Mouse (Mus musculus): ENCODE measurements around the gene Cxcr2. TPM values are rescaled to one million over a fixed set of nuclear protein-coding genes. Genes with fewer than 3 reads are reported as not detected.
A peak's percentile ranks its signal among the peaks of the same experiment; 100 is the strongest.

The Cxcr2 gene
- polyA plus RNA-seq, 1 experiment from 2014 or later, result 0.13 TPM

GRCm38 (mm10) chr1:74121821-74122576 lies 31.8 kb upstream of the Cxcr2 start:
- ATAC-seq (replicated peaks; ENCODE audit: insufficient number of reproducible peaks, insufficient read depth, low FRiP score, low read depth), result peak; percentile 48
- H3K9ac ChIP-seq, result no peak overlapping the region
- H3K4me1 ChIP-seq (replicated peaks), result peaks cover 48% of the 10 kb centered on the region
- WGBS, result 33% methylated on average over 9 of the region's 9 CpGs
- peak overlapping the region; percentile 23 for H3K4me2 ChIP-seq
- no peak overlapping the region for H3K4me3 ChIP-seq
- peaks cover 5% of the 10 kb centered on the region; the same call in 1 of the 2 replicates for H3K27me3 ChIP-seq
- H3K27ac ChIP-seq, result peak overlapping the region; percentile 73
- H3K9me3 ChIP-seq (replicated peaks), result no peaks in the 10 kb centered on the region
- no peaks in the 10 kb centered on the region for H3K36me3 ChIP-seq

- Histone ChIP-seq H3K4me3 (peak overlapping the region; percentile 64), H3K9ac (peak overlapping the region; percentile 74; the same call in 1 of the 2 replicates), H3K4me1 (replicated peaks) (peaks cover 48% of the 10 kb centered on the region), H3K9me3 (replicated peaks) (no peaks in the 10 kb centered on the region), H3K36me3 (no peaks in the 10 kb centered on the region), H3K27ac (peak overlapping the region; percentile 73; the same call in 1 of the 2 replicates), H3K4me2 (peak overlapping the region; percentile 91), H3K27me3 (peaks cover 5% of the 10 kb centered on the region; the same call in 1 of the 2 replicates)
- 64% methylated on average over 8 of the region's 8 CpGs for WGBS
- no peak for ATAC-seq (replicated peaks; ENCODE audit: insufficient number of reproducible peaks, insufficient read depth, low FRiP score, low read depth)
Measured at GRCm38 (mm10) chr1:74123215-74123614, 30.6 kb upstream of the Cxcr2 start.

GRCm38 (mm10) chr1:74124021-74124981 lies 29.5 kb upstream of the Cxcr2 start, which contains the start of gene Tns1:
TSS of gene Tns1 (minus strand) at chr1:74124449.
- peak within 1 kb of the TSS; percentile 91 for H3K4me2 ChIP-seq
- peaks cover 5% of the 10 kb centered on the region; the same call in 1 of the 2 replicates for H3K27me3 ChIP-seq
- peak within 1 kb of the TSS; percentile 74 for H3K9ac ChIP-seq
- ATAC-seq (replicated peaks; ENCODE audit: insufficient number of reproducible peaks, insufficient read depth, low FRiP score, low read depth), result peak; percentile 84
- H3K36me3 ChIP-seq, result no peaks in the 10 kb centered on the region
- H3K9me3 ChIP-seq (replicated peaks), result no peaks in the 10 kb centered on the region
- H3K27ac ChIP-seq, result peak within 1 kb of the TSS; percentile 44
- peak within 1 kb of the TSS; percentile 64 for H3K4me3 ChIP-seq
- WGBS, result under 1% methylated on average over 84 of the region's 84 CpGs
- peaks cover 42% of the 10 kb centered on the region for H3K4me1 ChIP-seq (replicated peaks)

GRCm38 (mm10) chr1:74124991-74125552 lies 28.7 kb upstream of the Cxcr2 start, which contains the start of gene Rufy4:
TSS of gene Rufy4 (plus strand) at chr1:74125541.
- ATAC-seq (replicated peaks; ENCODE audit: insufficient number of reproducible peaks, insufficient read depth, low FRiP score, low read depth), result peak; percentile 16

GRCm38 (mm10) chr1:74130883-74131659 lies 22.7 kb upstream of the Cxcr2 start:
- H3K27me3 ChIP-seq, result peaks cover 4% of the 10 kb centered on the region; the same call in 1 of the 2 replicates
- no peak overlapping the region for H3K4me2 ChIP-seq
- no peak overlapping the region for H3K4me3 ChIP-seq
- no peaks in the 10 kb centered on the region for H3K4me1 ChIP-seq (replicated peaks)
- 85% methylated on average over 8 of the region's 8 CpGs for WGBS
- no peaks in the 10 kb centered on the region for H3K9me3 ChIP-seq (replicated peaks)
- no peak overlapping the region for H3K9ac ChIP-seq
- H3K27ac ChIP-seq, result no peak overlapping the region
- ATAC-seq (replicated peaks; ENCODE audit: insufficient number of reproducible peaks, insufficient read depth, low FRiP score, low read depth), result no peak
- H3K36me3 ChIP-seq, result no peaks in the 10 kb centered on the region

More at GRCm38 (mm10) chr1:74124991-74125552, 28.7 kb upstream of the Cxcr2 start, which contains the start of gene Rufy4:
- WGBS, result under 1% methylated on average over 12 of the region's 12 CpGs
- H3K4me3 ChIP-seq, result peak within 1 kb of the TSS; percentile 64
- peak within 1 kb of the TSS; percentile 44 for H3K27ac ChIP-seq
- H3K4me2 ChIP-seq, result peak within 1 kb of the TSS; percentile 91
- no peaks in the 10 kb centered on the region for H3K9me3 ChIP-seq (replicated peaks)
- H3K4me1 ChIP-seq (replicated peaks), result peaks cover 40% of the 10 kb centered on the region
- H3K27me3 ChIP-seq, result peaks cover 5% of the 10 kb centered on the region; the same call in 1 of the 2 replicates
- no peaks in the 10 kb centered on the region for H3K36me3 ChIP-seq
- H3K9ac ChIP-seq, result peak within 1 kb of the TSS; percentile 74

- no peaks in the 10 kb centered on the region for H3K27me3 ChIP-seq
- H3K9ac ChIP-seq, result no peak overlapping the region
- H3K9me3 ChIP-seq (replicated peaks), result no peaks in the 10 kb centered on the region
- H3K27ac ChIP-seq, result no peak overlapping the region
- no peaks in the 10 kb centered on the region for H3K36me3 ChIP-seq
- no peak overlapping the region for H3K4me3 ChIP-seq
- ATAC-seq (replicated peaks; ENCODE audit: insufficient number of reproducible peaks, insufficient read depth, low FRiP score, low read depth), result no peak
- no peaks in the 10 kb centered on the region for H3K4me1 ChIP-seq (replicated peaks)
- no peak overlapping the region for H3K4me2 ChIP-seq
- 75% methylated on average over 3 of the region's 3 CpGs for WGBS
Measured at GRCm38 (mm10) chr1:74132011-74132410, 21.8 kb upstream of the Cxcr2 start.

- no peak for ATAC-seq (replicated peaks; ENCODE audit: insufficient number of reproducible peaks, insufficient read depth, low FRiP score, low read depth)
- H3K9ac ChIP-seq, result no peak overlapping the region
- H3K4me1 ChIP-seq (replicated peaks), result no peaks in the 10 kb centered on the region
- no peak overlapping the region for H3K4me2 ChIP-seq
- H3K27me3 ChIP-seq, result no peaks in the 10 kb centered on the region
- WGBS, result 75% methylated on average over 6 of the region's 6 CpGs
- no peaks in the 10 kb centered on the region for H3K36me3 ChIP-seq
- no peaks in the 10 kb centered on the region for H3K9me3 ChIP-seq (replicated peaks)
- no peak overlapping the region for H3K27ac ChIP-seq
- no peak overlapping the region for H3K4me3 ChIP-seq
Measured at GRCm38 (mm10) chr1:74133954-74134353, 19.8 kb upstream of the Cxcr2 start.

- Histone ChIP-seq H3K27me3 (no peaks in the 10 kb centered on the region), H3K9ac (no peak overlapping the region), H3K27ac (no peak overlapping the region), H3K4me2 (no peak overlapping the region), H3K9me3 (replicated peaks) (no peaks in the 10 kb centered on the region), H3K36me3 (no peaks in the 10 kb centered on the region), H3K4me1 (replicated peaks) (no peaks in the 10 kb centered on the region), H3K4me3 (no peak overlapping the region)
- 46% methylated on average over 6 of the region's 6 CpGs for WGBS
- no peak for ATAC-seq (replicated peaks; ENCODE audit: insufficient number of reproducible peaks, insufficient read depth, low FRiP score, low read depth)
Measured at GRCm38 (mm10) chr1:74135326-74135950, 18.4 kb upstream of the Cxcr2 start.

- no peak overlapping the region for H3K4me2 ChIP-seq
- no peak overlapping the region for H3K27ac ChIP-seq
- no peaks in the 10 kb centered on the region for H3K4me1 ChIP-seq (replicated peaks)
- WGBS, result 56% methylated on average over 3 of the region's 3 CpGs
- no peaks in the 10 kb centered on the region for H3K27me3 ChIP-seq
- H3K9me3 ChIP-seq (replicated peaks), result no peaks in the 10 kb centered on the region
- no peaks in the 10 kb centered on the region for H3K36me3 ChIP-seq
- no peak for ATAC-seq (replicated peaks; ENCODE audit: insufficient number of reproducible peaks, insufficient read depth, low FRiP score, low read depth)
- H3K4me3 ChIP-seq, result no peak overlapping the region
- H3K9ac ChIP-seq, result no peak overlapping the region
Measured at GRCm38 (mm10) chr1:74139415-74139814, 14.4 kb upstream of the Cxcr2 start.

GRCm38 (mm10) chr1:74141781-74142180 lies 12.0 kb upstream of the Cxcr2 start:
- Histone ChIP-seq H3K9me3 (replicated peaks) (no peaks in the 10 kb centered on the region), H3K9ac (no peak overlapping the region), H3K4me3 (no peak overlapping the region), H3K27ac (no peak overlapping the region), H3K27me3 (no peaks in the 10 kb centered on the region), H3K36me3 (no peaks in the 10 kb centered on the region), H3K4me1 (replicated peaks) (peaks cover 4% of the 10 kb centered on the region), H3K4me2 (no peak overlapping the region)
- no peak for ATAC-seq (replicated peaks; ENCODE audit: insufficient number of reproducible peaks, insufficient read depth, low FRiP score, low read depth)
- 73% methylated on average over 8 of the region's 8 CpGs for WGBS

Data from heart, embryonic 15.5 days (tissue).